In the genomic region with DNA sequence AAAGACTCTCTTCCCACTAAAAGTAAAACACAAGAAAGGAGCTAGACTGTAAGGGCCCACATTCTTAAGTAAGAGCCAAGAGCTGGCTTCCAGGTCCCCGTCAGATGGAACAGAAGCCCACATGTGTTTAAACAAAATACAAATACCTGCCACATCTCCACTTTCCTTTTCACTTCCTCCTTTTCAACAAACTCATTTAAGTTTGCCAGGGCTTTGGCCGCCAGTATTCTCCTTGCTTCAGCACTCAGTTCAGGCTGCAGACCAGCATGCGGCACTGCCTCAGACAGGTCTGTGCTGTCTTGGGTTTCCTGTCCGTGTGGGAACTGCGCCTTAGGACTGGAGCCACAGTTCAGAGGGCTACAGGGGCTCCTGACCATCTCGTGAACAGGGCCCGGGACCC, we compare ENCODE assay signal across 29 mouse cellular contexts. TPM values are rescaled to one million over a fixed set of nuclear protein-coding genes. Genes with fewer than 3 reads are reported as not detected.
A peak's percentile ranks its signal among the peaks of the same experiment; 100 is the strongest.
DNase-seq lines count a peak whose midpoint lies in the region; ATAC-seq and TF ChIP-seq lines count a peak whose summit lies in the region.
"Had no signal": no experiment of that assay in that cellular context is flagged by ENCODE, and none has a peak within 500 bp of the region (broad histone marks: within the 10 kb centered on the region; RNA-seq: fewer than 3 reads in every experiment).

No protein-coding gene starts in this region.

- no peak overlapping the region for H3K9ac ChIP-seq in kidney, postnatal 0 days (ENCODE audit: low read depth, low read length)
- no peak overlapping the region for H3K9ac ChIP-seq in midbrain, embryonic 16.5 days (ENCODE audit: low read depth, low read length)
- H3K9ac ChIP-seq: hindbrain, embryonic 13.5 days; limb, embryonic 12.5 days; liver, embryonic 15.5 days; lung, embryonic 15.5 days; midbrain, embryonic 15.5 days; stomach, embryonic 15.5 days had no signal

- no peaks in the 10 kb centered on the region for H3K27me3 ChIP-seq in kidney, postnatal 0 days (ENCODE audit: insufficient read depth, low read length)
- no peaks in the 10 kb centered on the region for H3K27me3 ChIP-seq in midbrain, embryonic 16.5 days (ENCODE audit: control insufficient read depth, insufficient read depth, low read depth, low read length)
- H3K27me3 ChIP-seq: hindbrain, embryonic 13.5 days; limb, embryonic 12.5 days; liver, embryonic 15.5 days; lung, embryonic 15.5 days; midbrain, embryonic 15.5 days; stomach, embryonic 15.5 days had no signal

- H3K36me3 ChIP-seq in kidney, postnatal 0 days (ENCODE audit: insufficient read depth, low read length), result 0 out of 2 replicates have a peak, but pooled peaks cover 5% of the 10 kb centered on the region
- H3K36me3 ChIP-seq in midbrain, embryonic 16.5 days (ENCODE audit: control insufficient read depth, insufficient read depth, low read length), result peaks cover 27% of the 10 kb centered on the region
- H3K36me3 ChIP-seq: liver, embryonic 15.5 days; stomach, embryonic 15.5 days had no signal

- no peak overlapping the region for H3K4me3 ChIP-seq in kidney, postnatal 0 days (replicated peaks; ENCODE audit: low read depth, low read length)
- no peak overlapping the region for H3K4me3 ChIP-seq in midbrain, embryonic 16.5 days (ENCODE audit: low read depth, low read length)
- H3K4me3 ChIP-seq: erythroblast, embryonic 14.5 days; hindbrain, embryonic 13.5 days; limb, embryonic 12.5 days; liver, embryonic 15.5 days; lung, embryonic 15.5 days; megakaryocyte, embryonic 14.5 days; midbrain, embryonic 15.5 days; stomach, embryonic 15.5 days had no signal

- no peak for TF ChIP-seq CTCF in kidney, postnatal 0 days (IDR thresholded peaks at IDR 0.05; ENCODE audit: low read depth)

- no peaks in the 10 kb centered on the region for H3K4me1 ChIP-seq in kidney, postnatal 0 days (replicated peaks; ENCODE audit: insufficient read depth, low read length)
- no peaks in the 10 kb centered on the region for H3K4me1 ChIP-seq in midbrain, embryonic 16.5 days (ENCODE audit: control insufficient read depth, insufficient read depth, low read length)
- H3K4me1 ChIP-seq: hindbrain, embryonic 13.5 days; limb, embryonic 12.5 days; liver, embryonic 15.5 days; midbrain, embryonic 15.5 days; stomach, embryonic 15.5 days had no signal

- 0 out of 2 replicates have a peak overlapping the region, but pooled peaks have one; percentile 31 for H3K27ac ChIP-seq in kidney, postnatal 0 days
- H3K27ac ChIP-seq in midbrain, embryonic 16.5 days (ENCODE audit: low read length), result no peak overlapping the region
- H3K27ac ChIP-seq: hindbrain, embryonic 13.5 days; limb, embryonic 12.5 days; liver, embryonic 15.5 days; lung, embryonic 15.5 days; midbrain, embryonic 15.5 days; stomach, embryonic 15.5 days had no signal

- ATAC-seq in kidney, postnatal 0 days (replicated peaks; ENCODE audit: low FRiP score, low read depth), result no peak
- ATAC-seq in hematopoietic stem cell, adult 5-6 weeks (replicated peaks in 1 of 2; ENCODE audit: insufficient read depth in 1 of 2, low FRiP score in 2 of 2, low TSS enrichment in 1 of 2, low read depth in 1 of 2, poor library complexity in 2 of 2, severe bottlenecking in 2 of 2), result peak; percentile 42 to 64
- no peak for ATAC-seq in midbrain, embryonic 16.5 days
- ATAC-seq: CD4-positive, CD25-positive, alpha-beta regulatory T cell, adult 4 months; forebrain, embryonic 16.5 days; intestine, embryonic 16.5 days; midbrain, embryonic 15.5 days had no signal

- 85% methylated on average over 7 of the region's 7 CpGs for WGBS in kidney, postnatal 0 days
- WGBS in midbrain, embryonic 16.5 days, result 82% methylated on average over 7 of the region's 7 CpGs

- H3K9me3 ChIP-seq in kidney, postnatal 0 days (replicated peaks; ENCODE audit: low read length), result no peaks in the 10 kb centered on the region
- H3K9me3 ChIP-seq in midbrain, embryonic 16.5 days (replicated peaks; ENCODE audit: control insufficient read depth, low read length, poor library complexity, severe bottlenecking), result no peaks in the 10 kb centered on the region
- H3K9me3 ChIP-seq: hindbrain, embryonic 13.5 days; limb, embryonic 12.5 days; liver, embryonic 15.5 days; lung, embryonic 15.5 days; megakaryocyte, embryonic 14.5 days; midbrain, embryonic 15.5 days; stomach, embryonic 15.5 days had no signal

- DNase-seq in kidney, postnatal 0 days (ENCODE audit: low spot score), result no peak
- no peak for DNase-seq in kidney, postnatal 14 days
- DNase-seq in A20 (ENCODE audit: low read depth, low spot score), result peak; percentile 84
- DNase-seq in ZHBTc4 (ENCODE audit: low read depth, low spot score), result peak; percentile 15
- DNase-seq in frontal cortex, postnatal 14 days (ENCODE audit: low spot score in 2 of 2), result no peak
- DNase-seq in right cerebral cortex, adult 18-20 months, result no peak
- DNase-seq: adrenal gland, postnatal 10 days; cerebellum, adult 11-12 months; cerebellum, adult 9-11 months; gastrocnemius, postnatal 10 days; heart, postnatal 36 days; kidney, postnatal 10 days; lung, postnatal 36 days; thymus, adult 18-20 months; thymus, postnatal 25 days had no signal

- no peak overlapping the region for H3K4me2 ChIP-seq in kidney, postnatal 0 days (ENCODE audit: low read length)
- no peak overlapping the region for H3K4me2 ChIP-seq in midbrain, embryonic 16.5 days (ENCODE audit: low read length)
- H3K4me2 ChIP-seq: heart, embryonic 11.5 days; hindbrain, embryonic 13.5 days; limb, embryonic 12.5 days; liver, embryonic 15.5 days; lung, embryonic 15.5 days; midbrain, embryonic 15.5 days; stomach, embryonic 15.5 days had no signal

RNA-seq across cellular contexts. Expression of a gene that starts 39.7 kb away (rescaled TPM):
- polyA plus RNA-seq in kidney, postnatal 0 days (2015; fragmentation: Nextera tagmentation; extraction: Ambion mirVana), result 9.9 and 10.7 TPM in 2 replicates
- 4.1 and 8.6 TPM in 2 replicates for total RNA-seq in hematopoietic stem cell, adult 5-6 weeks (2017)
- polyA plus RNA-seq in midbrain, embryonic 16.5 days (2015; fragmentation: Nextera tagmentation; extraction: Ambion mirVana), result 18.8 and 20.3 TPM in 2 replicates
- polyA plus RNA-seq: erythroblast, embryonic 14.5 days had no signal

Comparison
In these comparisons a context has a peak if more than half of its experiments do, and no peak if none do; other contexts are left out.
1. ATAC-seq: peak in hematopoietic stem cell, adult 5-6 weeks (2 of 2); none in kidney, postnatal 0 days (single experiment) and midbrain, embryonic 16.5 days (single experiment).
2. DNase-seq: peak in A20 (single experiment) and ZHBTc4 (single experiment); none in kidney, postnatal 0 days (single experiment), kidney, postnatal 14 days (single experiment), frontal cortex, postnatal 14 days (0 of 2) and right cerebral cortex, adult 18-20 months (single experiment).